Mouse (Mus musculus): ENCODE measurements around the gene Rcan2.

Gene Rcan2

GRCm38 (mm10) chr17:44077146-44077842 lies 276.1 kb downstream of the Rcan2 start:
- peak; percentile 3 for DNase-seq (ENCODE audit: low read depth)

DNA sequence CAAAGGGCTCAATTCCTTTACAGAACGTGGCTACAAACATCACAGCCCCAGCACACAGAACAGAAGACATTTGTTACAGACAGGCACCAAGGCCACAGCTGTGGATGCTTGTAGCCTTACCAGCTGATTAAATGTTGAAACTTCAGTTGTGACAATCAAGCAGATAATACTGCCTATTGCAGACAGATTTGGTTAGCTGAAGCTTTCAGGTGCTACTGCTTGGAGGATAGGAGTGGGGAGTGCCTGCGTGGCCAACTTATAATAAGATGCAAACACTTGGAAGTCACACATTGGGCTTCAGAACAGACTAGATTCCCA lies 276.7 kb downstream of the Rcan2 start:
- no peak for DNase-seq (ENCODE audit: low read depth)

GRCm38 (mm10) chr17:44078631-44079350 lies 277.6 kb downstream of the Rcan2 start, which contains the start of gene Enpp5:
Enpp5 (plus strand) TSS chr17:44078813.
- DNase-seq (ENCODE audit: low read depth) = peak; percentile 67

DNA sequence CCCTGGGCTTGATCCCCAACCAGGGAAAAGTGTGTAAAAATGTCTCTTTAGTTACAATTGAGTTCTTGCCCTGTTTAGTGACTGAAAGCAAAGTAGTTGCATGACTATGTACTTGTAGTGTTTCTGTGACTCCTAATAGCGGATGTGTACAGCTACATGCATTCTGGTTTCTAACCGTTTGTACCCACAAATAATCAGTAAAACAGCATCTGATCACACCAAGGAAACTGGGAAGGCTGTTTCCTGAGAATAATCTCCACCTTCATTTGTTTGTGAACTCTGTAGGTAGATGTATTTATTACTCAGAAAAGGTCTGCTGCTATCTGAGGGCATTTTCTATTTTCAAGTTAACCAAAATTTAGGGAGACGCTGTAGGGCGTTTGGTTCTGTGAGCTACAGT lies 282.0 kb downstream of the Rcan2 start:
- DNase-seq (ENCODE audit: low read depth) = no peak

GRCm38 (mm10) chr17:44088226-44088625 lies 287.1 kb downstream of the Rcan2 start:
- no peak for DNase-seq (ENCODE audit: low read depth)

Measured in NIH3T3 (cell line).